Mouse (Mus musculus) spleen, postnatal 14 days (tissue): ENCODE measurements around the gene Wdr49.
"Not testable (repeated sequence)": the region's sequence is repeated elsewhere in the genome, so short reads cannot be mapped to it uniquely, and the experiment has no call there.

ENCODE experiments used
- DNase-seq, 2 experiments: peaks; one replicate each; pipeline ENCODE4 v3.0.0; 2021 to 2022; ENCODE audit warnings: low spot score in 2 of 2

The Wdr49 gene

DNA sequence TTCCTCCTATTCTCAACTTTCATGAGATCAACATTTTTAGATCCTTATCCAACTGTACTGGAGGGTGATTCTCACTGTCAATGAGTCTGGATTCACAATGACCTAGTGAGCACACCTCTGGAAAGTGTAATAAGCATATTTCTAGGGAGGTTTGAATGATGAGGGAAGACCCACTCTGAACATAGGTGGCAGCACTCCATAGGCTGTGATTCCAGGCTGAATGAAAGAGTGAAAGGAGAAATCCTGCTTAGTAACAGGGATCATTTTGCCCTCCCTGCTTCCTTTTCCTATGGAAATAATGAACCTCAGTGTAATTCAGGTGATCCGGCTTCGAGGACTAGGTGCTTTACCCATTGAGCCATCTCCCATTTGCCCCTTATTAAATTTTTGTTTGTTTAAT, 180.9 kb downstream of the Wdr49 start:
- DNase-seq: no peak

DNA sequence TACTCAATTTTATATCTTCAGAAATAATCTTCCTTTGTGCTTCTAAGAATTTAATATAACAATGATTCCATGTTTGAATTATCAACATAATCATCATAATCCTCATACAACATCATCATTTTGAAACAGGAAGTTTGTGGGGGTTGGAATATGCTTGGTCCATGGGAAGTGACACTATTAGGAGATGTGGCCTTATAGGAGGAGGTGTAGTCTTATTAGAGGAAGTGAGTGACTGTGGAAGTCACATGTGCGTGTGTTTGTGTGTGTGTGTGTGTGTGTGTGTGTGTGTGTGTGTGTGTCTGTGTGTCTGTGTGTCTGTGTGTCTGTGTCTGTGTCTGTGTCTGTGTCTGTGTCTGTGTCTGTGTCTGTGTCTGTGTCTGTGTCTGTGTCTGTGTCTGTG, 182.5 kb downstream of the Wdr49 start:
- DNase-seq: not testable (repeated sequence)

- DNase-seq: no peak
Observed at GRCm38 (mm10) chr3:75297758-75298111, 184.2 kb downstream of the Wdr49 start.

DNA sequence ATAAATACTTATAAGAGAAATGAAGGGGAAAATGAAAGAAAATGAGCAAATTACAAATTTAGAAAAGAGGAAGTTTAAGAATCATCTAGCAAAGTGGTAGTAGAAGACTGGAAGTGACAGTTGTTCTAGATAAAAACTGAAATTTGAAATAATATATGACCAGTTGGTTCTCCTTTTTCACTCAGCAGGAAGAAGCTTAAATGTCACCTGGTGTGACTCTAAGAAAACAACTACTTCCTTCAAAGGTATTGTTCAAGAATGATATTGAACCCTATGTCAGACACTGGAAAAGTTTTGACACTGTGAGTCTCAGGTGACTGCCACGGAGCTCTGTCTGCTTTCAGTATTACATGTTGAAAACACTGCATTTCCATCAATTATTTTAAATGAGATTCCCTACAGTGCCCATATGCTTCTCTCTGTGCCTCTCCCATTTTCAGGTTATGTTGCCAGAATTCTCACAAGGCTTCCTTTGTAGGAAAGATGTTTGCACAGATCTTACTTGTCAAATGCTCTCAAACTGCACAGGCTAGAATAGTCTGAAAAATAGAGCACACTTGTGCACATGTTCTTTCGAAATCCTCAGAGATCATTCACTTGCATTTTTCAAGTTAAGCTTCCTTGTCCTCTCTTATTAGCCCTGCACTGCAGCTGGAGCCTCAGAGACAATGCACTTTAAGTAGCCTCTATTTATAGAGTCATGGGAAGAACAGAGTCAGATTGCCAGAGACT, 184.8 kb downstream of the Wdr49 start:
- DNase-seq: no peak

- DNase-seq: no peak
Observed at GRCm38 (mm10) chr3:75293243-75293642, 188.7 kb downstream of the Wdr49 start.

GRCm38 (mm10) chr3:75277455-75277854, 204.5 kb downstream of the Wdr49 start:
- DNase-seq: no peak

- DNase-seq: no peak
Observed at GRCm38 (mm10) chr3:75276522-75276921, 205.4 kb downstream of the Wdr49 start.

GRCm38 (mm10) chr3:75275127-75275526, 206.8 kb downstream of the Wdr49 start:
- no peak for DNase-seq

DNA sequence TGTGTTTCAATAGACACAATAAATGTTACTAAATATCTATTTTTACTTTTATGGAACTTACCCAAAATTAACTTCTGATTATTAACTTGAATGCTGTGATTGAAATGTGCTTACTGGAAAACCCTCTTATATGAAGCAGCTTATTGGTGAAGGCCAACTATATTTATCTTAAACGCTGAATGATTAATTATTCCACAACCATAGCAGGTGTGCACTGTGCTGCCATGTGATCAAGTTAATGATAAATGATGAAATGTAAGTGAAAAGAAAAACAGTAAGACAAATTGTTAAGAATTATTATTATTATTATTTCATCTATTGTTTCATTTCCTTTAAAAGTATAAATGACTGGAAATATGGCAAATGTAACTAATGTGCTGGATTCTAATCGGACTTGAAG, 212.0 kb downstream of the Wdr49 start, which contains the start of gene Serpini2:
Gene Serpini2, minus strand, starts transcription at position 101 of the 400 bp plus-strand sequence.
- no peak for DNase-seq

GRCm38 (mm10) chr3:75259356-75259755, 222.6 kb downstream of the Wdr49 start:
- no peak for DNase-seq
